21 mouse cellular contexts compared by ENCODE assay signal in genomic region chr2:143089866-143090265, GRCm38 (mm10). TPM values are rescaled to one million over a fixed set of nuclear protein-coding genes. Genes with fewer than 3 reads are reported as not detected.
"Had no signal": no experiment of that assay in that cellular context is flagged by ENCODE, and none has a peak within 500 bp of the region (broad histone marks: within the 10 kb centered on the region; RNA-seq: fewer than 3 reads in every experiment).

No protein-coding gene starts in this region.

- H3K36me3 ChIP-seq: neural tube, embryonic 12.5 days; neural tube, embryonic 13.5 days; neural tube, embryonic 15.5 days; stomach, embryonic 15.5 days had no signal

- H3K9me3 ChIP-seq: neural tube, embryonic 12.5 days; neural tube, embryonic 13.5 days; neural tube, embryonic 15.5 days; stomach, embryonic 15.5 days had no signal

- H3K9ac ChIP-seq: neural tube, embryonic 12.5 days; neural tube, embryonic 13.5 days; neural tube, embryonic 15.5 days; stomach, embryonic 15.5 days had no signal

- H3K4me1 ChIP-seq: neural tube, embryonic 12.5 days; stomach, embryonic 15.5 days had no signal

- H3K4me3 ChIP-seq: neural tube, embryonic 12.5 days; neural tube, embryonic 13.5 days; neural tube, embryonic 15.5 days; stomach, embryonic 15.5 days had no signal

- H3K27ac ChIP-seq: neural tube, embryonic 12.5 days; neural tube, embryonic 13.5 days; neural tube, embryonic 15.5 days; stomach, embryonic 15.5 days; stomach, postnatal 0 days had no signal

- H3K27me3 ChIP-seq: neural tube, embryonic 12.5 days; neural tube, embryonic 13.5 days; neural tube, embryonic 15.5 days; stomach, embryonic 15.5 days had no signal

- DNase-seq: retina, postnatal 1 day; right cerebral cortex, adult 18-20 months; right cerebral cortex, postnatal 14 days; right cerebral cortex, postnatal 25 days; right cerebral cortex, postnatal 4 days; spleen, adult 18-20 months; thymus, adult 18-20 months; thymus, adult 2 months; thymus, postnatal 14 days; thymus, postnatal 25 days; thymus, postnatal 36 days; thymus, postnatal 4 days had no signal

- H3K4me2 ChIP-seq: neural tube, embryonic 12.5 days; neural tube, embryonic 13.5 days; neural tube, embryonic 15.5 days; stomach, embryonic 15.5 days had no signal

RNA-seq across cellular contexts. Expression of gene Otor, which starts 11.6 kb away (rescaled TPM):
- polyA plus RNA-seq: small intestine, adult 2 months; spleen, adult 2 months; testis, adult 2 months; thymus, adult 2 months; urinary bladder, adult 2 months had no signal
